Mouse (Mus musculus) retina, embryonic 14.5 days (tissue): Measurements from ENCODE around the gene Tcl1b3.
"Not testable (repeated sequence)": the region's sequence is repeated elsewhere in the genome, so short reads cannot be mapped to it uniquely, and the experiment has no call there.

ENCODE experiments used
- DNase-seq: peaks from one replicate; pipeline ENCODE4 v3.0.0-alpha.2; 2015; ENCODE audit warnings: low spot score

Tcl1b3 gene

GRCm38 (mm10) chr12:105190743-105191142, at the start of gene Tcl1b3:
TSS of gene Tcl1b3 (plus strand) at chr12:105191043.
- DNase-seq = not testable (repeated sequence)

DNA sequence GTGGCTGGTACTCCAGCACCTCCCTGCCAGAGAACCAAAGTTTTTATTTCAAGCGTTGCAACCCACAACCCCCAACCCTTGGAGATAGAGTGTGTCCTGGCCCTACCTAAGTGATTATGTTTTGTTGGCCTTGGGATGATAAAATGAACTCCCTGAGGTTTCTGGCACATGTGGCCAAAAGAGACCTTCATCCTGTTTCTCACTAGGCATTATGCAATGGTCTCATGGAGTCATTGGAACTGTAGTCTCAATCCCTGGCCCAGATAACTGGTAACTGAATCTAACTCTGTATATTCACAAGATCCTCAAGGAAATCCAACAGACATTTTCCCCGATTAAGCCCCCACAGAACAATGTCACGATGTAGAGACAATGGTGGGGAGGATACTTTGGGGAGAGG, 47.7 kb upstream of the Tcl1b3 start:
- no peak for DNase-seq

- not testable (repeated sequence) for DNase-seq
Measured at GRCm38 (mm10) chr12:105144928-105145327, 45.9 kb upstream of the Tcl1b3 start.

GRCm38 (mm10) chr12:105145714-105146113, 45.1 kb upstream of the Tcl1b3 start, which contains the start of gene Tcl1b2:
TSS of gene Tcl1b2 (plus strand) at chr12:105146014.
- DNase-seq = no peak

DNA sequence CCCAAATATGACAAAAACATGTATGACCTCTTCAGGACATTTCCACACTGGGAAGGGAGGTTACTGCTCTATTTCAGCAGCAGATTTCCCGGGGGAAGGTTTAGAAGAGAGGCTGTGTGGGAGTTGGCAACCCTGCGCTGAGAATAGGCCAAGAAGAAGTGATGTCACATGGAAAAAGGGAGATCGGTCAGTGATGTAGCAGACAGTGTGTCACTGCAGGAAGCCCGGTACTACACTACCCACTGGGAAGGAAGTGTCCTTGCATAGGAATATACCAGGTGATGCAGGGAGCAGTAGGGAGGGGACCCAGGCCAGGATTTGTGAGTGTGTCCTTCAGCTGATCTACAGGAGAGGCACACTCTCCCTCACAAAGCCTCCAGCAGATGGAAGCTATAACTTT, 35.6 kb upstream of the Tcl1b3 start:
- not testable (repeated sequence) for DNase-seq

- no peak for DNase-seq
Measured at GRCm38 (mm10) chr12:105158842-105159241, 32.0 kb upstream of the Tcl1b3 start.

GRCm38 (mm10) chr12:105159390-105159789, 31.5 kb upstream of the Tcl1b3 start, which contains the start of gene Tcl1b1:
TSS of gene Tcl1b1 (plus strand) at chr12:105159690.
- no peak for DNase-seq

- no peak for DNase-seq
Measured at GRCm38 (mm10) chr12:105166734-105167133, 24.1 kb upstream of the Tcl1b3 start.

DNA sequence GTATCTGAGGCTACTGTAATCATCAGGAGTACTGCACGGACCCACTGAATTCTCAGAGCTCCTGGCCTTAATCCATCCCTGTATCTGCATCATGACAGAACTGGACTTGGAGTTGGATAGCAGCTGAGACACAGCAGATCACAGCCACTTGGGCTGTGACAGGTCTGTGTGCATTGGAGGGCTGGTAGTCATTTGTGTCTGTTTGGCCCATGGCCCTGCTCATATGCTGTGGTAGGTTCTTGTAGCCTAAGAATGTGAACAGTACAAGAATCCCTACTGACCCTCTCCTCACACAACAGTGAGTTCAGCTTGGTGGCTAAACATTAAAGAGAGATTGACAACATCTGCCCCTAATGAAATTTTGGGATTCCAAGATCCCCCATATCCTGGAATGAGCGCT, 17.5 kb upstream of the Tcl1b3 start:
- DNase-seq = no peak

DNA sequence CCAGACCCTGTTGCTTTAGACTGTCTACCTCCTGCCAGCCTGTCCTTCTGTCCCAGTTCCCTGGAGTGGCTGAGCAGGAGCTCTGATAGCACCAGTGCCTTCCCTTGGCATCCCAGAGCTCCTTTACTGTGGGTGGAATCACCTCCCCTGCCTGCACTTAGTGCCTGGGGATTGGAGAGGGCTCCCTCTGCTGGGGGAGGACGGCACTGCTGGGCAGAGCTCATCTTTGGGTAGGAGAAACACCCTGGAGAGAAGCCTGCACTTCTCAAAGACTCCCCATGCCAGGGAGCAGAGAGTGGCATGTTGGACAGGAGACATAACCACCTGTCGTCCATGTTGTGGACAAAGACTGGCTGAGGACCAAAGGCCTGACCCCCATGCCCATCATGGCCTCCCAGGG, 16.5 kb upstream of the Tcl1b3 start:
- DNase-seq = peak; percentile 6

DNA sequence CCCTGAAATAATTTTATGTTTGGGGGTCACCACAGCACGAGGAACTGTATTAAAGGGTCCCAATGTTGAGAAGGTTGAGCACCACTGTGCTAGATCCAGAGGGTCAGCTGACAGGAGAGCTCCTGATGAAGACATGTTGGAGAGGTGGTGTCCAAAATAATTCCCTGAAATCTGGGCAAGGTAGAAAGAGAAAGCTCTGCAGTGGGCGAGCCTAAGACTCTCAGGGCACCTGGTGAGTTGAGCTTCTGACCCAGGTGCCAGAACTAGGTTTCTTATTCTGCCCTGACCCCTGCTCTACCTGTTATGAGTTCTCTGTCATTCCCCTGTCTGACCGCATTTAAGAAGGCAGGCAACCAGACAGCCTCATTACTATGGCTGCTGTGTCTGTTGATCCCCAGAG, 14.8 kb upstream of the Tcl1b3 start, which contains the start of gene Tcl1b5:
Gene Tcl1b5 (plus strand): TSS at position 301 of the 400 bp plus-strand sequence.
- DNase-seq = not testable (repeated sequence)

- DNase-seq = not testable (repeated sequence)
Measured at GRCm38 (mm10) chr12:105181040-105181644, 9.7 kb upstream of the Tcl1b3 start.

GRCm38 (mm10) chr12:105188980-105189379, 1.9 kb upstream of the Tcl1b3 start:
- not testable (repeated sequence) for DNase-seq

GRCm38 (mm10) chr12:105199684-105200497, 9.0 kb downstream of the Tcl1b3 start:
- peak; percentile 5 for DNase-seq

GRCm38 (mm10) chr12:105201657-105202056, 10.8 kb downstream of the Tcl1b3 start, which contains the start of gene Tcl1b4:
TSS of gene Tcl1b4 (plus strand) at chr12:105201957.
- not testable (repeated sequence) for DNase-seq

DNA sequence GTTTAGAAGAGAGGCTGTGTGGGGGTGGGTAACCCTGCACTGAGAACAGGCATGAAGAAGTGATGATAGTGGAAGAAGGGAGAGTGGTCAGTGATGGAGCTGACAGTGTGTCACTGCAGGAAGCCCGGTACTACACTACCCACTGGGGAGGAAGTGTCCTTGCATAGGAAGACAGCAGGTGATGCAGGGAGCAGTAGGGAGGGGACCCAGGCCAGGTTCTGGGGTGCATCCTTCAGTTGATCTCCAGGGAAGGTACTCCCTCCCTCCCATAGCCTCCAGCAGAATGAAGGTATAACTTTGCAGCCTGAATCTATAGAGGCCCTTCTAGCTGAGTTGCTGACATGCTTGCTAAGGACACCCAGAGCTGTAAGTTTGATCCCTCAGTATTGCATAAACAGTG, 16.2 kb downstream of the Tcl1b3 start:
- no peak for DNase-seq

DNA sequence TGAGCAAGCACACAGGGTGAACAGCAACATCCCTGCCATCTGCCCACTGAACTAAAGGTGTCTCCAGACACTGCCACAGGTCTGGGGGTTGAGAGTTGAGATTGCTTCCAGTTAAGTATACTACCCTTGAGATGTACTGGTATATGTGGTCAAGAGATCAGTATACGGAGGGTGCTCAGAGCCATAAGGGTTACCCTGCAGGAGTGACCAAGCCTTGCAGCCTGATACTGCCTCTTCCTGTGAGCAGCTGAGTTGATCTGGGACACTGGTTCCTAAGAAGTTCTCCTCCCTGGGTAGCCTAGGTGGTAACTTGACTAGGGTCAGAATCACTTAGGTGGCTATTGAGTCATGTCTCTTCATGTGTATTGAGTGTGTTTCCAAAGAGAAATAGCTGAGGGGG, 17.6 kb downstream of the Tcl1b3 start:
- DNase-seq = no peak

DNA sequence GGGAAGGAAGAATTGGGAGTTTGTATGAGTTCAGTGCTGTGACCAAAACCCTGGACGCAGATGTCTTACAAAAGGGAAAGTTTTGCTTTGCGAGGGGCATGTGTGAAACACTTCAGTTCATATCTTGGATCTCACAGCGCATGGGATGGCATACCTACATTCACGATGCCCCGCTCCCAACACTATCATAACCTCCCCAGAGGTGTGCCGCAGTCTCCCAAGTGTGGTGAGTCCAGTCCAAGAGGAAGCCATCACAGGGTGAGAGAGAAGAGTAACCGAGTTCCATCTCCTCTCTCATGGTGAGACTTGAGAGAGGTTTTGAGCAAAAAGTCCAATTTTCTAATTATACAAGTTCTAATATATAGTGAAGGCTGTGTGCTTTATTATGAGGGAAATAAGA, 18.4 kb downstream of the Tcl1b3 start:
- no peak for DNase-seq

GRCm38 (mm10) chr12:105217101-105217760, 26.4 kb downstream of the Tcl1b3 start:
- DNase-seq = no peak

DNA sequence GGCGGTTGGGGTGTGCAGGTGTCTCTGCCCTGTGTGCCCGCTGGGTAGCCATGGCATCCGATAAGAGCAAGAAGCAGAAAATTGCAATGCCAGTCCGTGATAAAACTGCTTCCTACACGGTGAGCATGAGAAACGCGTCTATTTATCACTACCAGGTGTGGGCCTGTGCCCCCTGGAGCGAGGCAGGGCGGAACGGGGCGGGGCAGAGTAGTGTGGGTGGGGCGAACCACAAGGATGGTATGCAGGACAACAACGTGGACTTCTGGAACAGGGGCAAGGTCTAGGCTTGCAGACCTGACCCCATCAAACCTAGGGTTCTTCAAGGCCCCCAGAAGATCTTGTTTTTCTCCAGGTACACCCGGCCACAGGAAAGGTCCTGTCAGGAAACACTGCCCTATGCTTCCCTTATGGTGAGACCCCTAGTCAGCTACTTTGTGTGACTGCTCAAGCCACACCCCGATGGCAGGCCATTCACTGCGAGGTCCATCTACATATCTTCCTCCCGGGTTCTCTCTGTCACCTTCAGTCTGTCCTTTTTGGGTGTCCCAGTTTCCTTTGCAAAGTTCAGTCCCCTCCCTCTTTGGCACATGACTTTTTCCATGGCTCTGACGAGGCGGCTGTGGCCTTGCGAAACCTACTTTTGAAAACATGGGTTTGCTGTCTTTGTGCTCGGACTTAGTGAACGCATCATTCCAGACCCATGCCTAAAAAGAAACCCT, 31.9 kb downstream of the Tcl1b3 start, which contains the start of gene Tcl1:
Gene Tcl1 (minus strand): TSS at position 193 of the 719 bp plus-strand sequence.
- DNase-seq = no peak

- DNase-seq = no peak
Measured at GRCm38 (mm10) chr12:105224621-105225320, 33.9 kb downstream of the Tcl1b3 start.
